Mouse (Mus musculus): ENCODE data around the gene Chkb. TPM values are rescaled to one million over a fixed set of nuclear protein-coding genes. Genes with fewer than 3 reads are reported as not detected.

Chkb gene
- polyA plus RNA-seq, 1 experiment, result 115 TPM

DNA sequence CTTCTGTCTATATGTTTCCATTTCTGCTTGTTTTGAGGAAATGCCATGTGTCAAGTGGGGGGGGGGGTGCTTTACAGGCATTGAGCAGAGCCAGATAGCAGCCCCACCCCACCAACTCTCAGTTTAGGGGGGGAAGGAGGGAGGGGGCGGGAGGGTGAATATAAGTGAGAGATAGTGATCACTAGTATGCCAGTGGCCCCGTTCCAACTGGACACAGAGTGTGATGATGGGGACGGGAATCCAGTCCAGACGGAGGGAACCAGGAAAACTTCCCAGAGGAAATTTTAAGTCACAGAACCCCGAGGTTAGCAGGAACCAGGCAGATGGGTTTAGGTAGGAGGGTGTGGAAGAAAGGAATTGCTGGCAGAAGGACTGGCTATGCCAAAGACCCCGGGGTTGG, 25.9 kb upstream of the Chkb start:
- no peak overlapping the region for H3K27ac ChIP-seq (ENCODE audit: insufficient read depth, low read depth, low read length)
- TF ChIP-seq CTCF (IDR thresholded peaks at IDR 0.05; ENCODE audit: low read depth, low read length) (no peak), POLR2A (IDR thresholded peaks at IDR 0.05; ENCODE audit: borderline replicate concordance, low read depth, low read length) (no peak)

DNA sequence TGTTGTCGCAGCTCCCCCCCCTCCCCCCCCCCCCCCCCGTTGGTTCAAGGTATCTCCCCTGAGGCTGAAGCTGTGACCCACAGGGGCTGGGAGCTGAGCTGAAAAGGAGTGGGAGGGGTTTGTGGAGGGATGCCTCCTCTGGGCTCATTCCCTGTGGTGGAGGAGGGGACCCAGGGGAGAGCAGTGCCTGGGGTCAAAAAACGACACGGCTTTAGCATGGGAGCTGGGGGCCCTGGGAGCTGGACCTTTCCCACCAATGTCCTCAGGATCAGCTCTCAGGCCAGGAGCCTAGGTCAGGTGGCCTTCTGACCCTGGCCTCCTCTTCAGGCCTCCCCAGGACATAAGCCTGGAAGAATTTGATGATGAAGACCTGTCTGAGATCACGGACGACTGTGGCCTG, 25.1 kb upstream of the Chkb start:
- H3K4me1 ChIP-seq (ENCODE audit: control insufficient read depth, insufficient read depth, low read length), result no peaks in the 10 kb centered on the region
- TF ChIP-seq CTCF (IDR thresholded peaks at IDR 0.05; ENCODE audit: low read depth, low read length) (no peak), POLR2A (IDR thresholded peaks at IDR 0.05; ENCODE audit: borderline replicate concordance, low read depth, low read length) (no peak)

More for the DNA sequence above, 25.9 kb upstream of the Chkb start:
- no peak overlapping the region for H3K4me3 ChIP-seq (ENCODE audit: insufficient read depth, low read length)
- H3K4me1 ChIP-seq (ENCODE audit: control insufficient read depth, insufficient read depth, low read length), result no peaks in the 10 kb centered on the region

GRCm38 (mm10) chr15:89453865-89454478, 24.3 kb upstream of the Chkb start, which contains the start of gene Mapk8ip2:
Gene Mapk8ip2 (plus strand): TSS chr15:89453913.
- peak within 1 kb of the TSS; percentile 43 for H3K4me3 ChIP-seq (ENCODE audit: insufficient read depth, low read length)
- no peaks in the 10 kb centered on the region for H3K4me1 ChIP-seq (ENCODE audit: control insufficient read depth, insufficient read depth, low read length)
- TF ChIP-seq POLR2A (IDR thresholded peaks at IDR 0.05; ENCODE audit: borderline replicate concordance, low read depth, low read length) (no peak), CTCF (IDR thresholded peaks at IDR 0.05; ENCODE audit: low read depth, low read length) (no peak)
- H3K27ac ChIP-seq (ENCODE audit: insufficient read depth, low read depth, low read length), result no peak within 1 kb of the TSS

More for the DNA sequence above, 25.1 kb upstream of the Chkb start:
- H3K27ac ChIP-seq (ENCODE audit: insufficient read depth, low read depth, low read length), result no peak overlapping the region
- H3K4me3 ChIP-seq (ENCODE audit: insufficient read depth, low read length), result no peak overlapping the region

- Histone ChIP-seq H3K4me3 (ENCODE audit: insufficient read depth, low read length) (no peak overlapping the region), H3K4me1 (ENCODE audit: control insufficient read depth, insufficient read depth, low read length) (no peaks in the 10 kb centered on the region), H3K27ac (ENCODE audit: insufficient read depth, low read depth, low read length) (no peak overlapping the region)
- TF ChIP-seq POLR2A (IDR thresholded peaks at IDR 0.05; ENCODE audit: borderline replicate concordance, low read depth, low read length) (no peak), CTCF (IDR thresholded peaks at IDR 0.05; ENCODE audit: low read depth, low read length) (no peak)
Observed at GRCm38 (mm10) chr15:89452906-89453864, 23.5 kb upstream of the Chkb start.

DNA sequence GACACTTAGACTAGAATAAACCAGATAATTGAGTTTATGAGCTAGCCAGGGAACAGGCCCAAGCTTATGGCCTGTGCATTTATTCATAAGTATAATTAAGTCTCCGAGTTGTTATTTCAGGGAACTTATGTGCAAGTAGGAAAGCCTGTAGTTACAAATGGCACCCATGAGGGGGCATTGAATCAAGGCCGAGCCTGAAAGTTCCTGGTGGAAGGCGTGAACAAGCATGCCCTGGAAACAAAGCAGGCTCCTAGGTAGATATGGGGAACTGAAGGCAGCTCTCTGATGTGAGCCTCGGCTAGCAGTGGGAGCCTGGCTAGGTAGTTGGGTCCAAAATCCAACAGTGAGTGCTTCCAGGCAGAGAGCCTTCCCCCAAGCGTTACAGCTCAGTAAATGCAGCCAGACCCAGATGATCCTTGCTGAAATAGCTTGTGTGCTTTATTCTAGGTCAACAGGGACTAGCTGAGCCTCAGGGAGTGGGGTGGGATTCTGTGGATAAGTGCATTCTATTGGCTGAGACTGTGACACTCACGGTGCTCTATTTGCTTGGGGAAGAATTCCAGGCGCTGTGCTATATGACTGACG, 12.9 kb upstream of the Chkb start:
- no peak overlapping the region for H3K4me3 ChIP-seq (ENCODE audit: insufficient read depth, low read length)
- H3K27ac ChIP-seq (ENCODE audit: insufficient read depth, low read depth, low read length), result no peak overlapping the region
- H3K4me1 ChIP-seq (ENCODE audit: control insufficient read depth, insufficient read depth, low read length), result no peaks in the 10 kb centered on the region
- TF ChIP-seq CTCF (IDR thresholded peaks at IDR 0.05; ENCODE audit: low read depth, low read length), result no peak
- no peak for TF ChIP-seq POLR2A (IDR thresholded peaks at IDR 0.05; ENCODE audit: borderline replicate concordance, low read depth, low read length)

- no peak for TF ChIP-seq POLR2A (IDR thresholded peaks at IDR 0.05; ENCODE audit: borderline replicate concordance, low read depth, low read length)
- no peak for TF ChIP-seq CTCF (IDR thresholded peaks at IDR 0.05; ENCODE audit: low read depth, low read length)
- Histone ChIP-seq H3K27ac (ENCODE audit: insufficient read depth, low read depth, low read length) (no peak overlapping the region), H3K4me1 (ENCODE audit: control insufficient read depth, insufficient read depth, low read length) (peaks cover 7% of the 10 kb centered on the region), H3K4me3 (ENCODE audit: insufficient read depth, low read length) (no peak overlapping the region)
Observed at GRCm38 (mm10) chr15:89435878-89436277, 6.2 kb upstream of the Chkb start.

DNA sequence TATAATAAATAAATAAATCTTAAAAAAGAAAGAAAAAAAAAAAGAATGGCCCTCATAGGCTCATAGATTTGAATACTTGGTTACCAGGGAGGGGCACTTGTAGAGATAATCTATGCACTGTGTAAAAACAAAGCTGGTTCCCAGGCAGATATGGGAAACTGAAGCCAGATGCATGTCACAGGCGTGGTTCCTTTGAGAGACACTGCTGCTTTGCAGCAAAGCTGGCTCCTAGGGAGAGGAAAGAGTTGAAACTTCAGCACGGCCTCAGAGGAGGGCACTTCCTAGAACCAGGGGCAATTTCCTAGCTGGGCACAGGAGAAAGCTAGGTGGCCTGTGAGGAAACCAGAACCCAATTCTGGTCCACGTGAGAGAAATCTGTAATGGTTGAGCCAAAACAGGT, 4.4 kb upstream of the Chkb start:
- Histone ChIP-seq H3K27ac (ENCODE audit: insufficient read depth, low read depth, low read length) (no peak overlapping the region), H3K4me1 (ENCODE audit: control insufficient read depth, insufficient read depth, low read length) (peaks cover 9% of the 10 kb centered on the region), H3K4me3 (ENCODE audit: insufficient read depth, low read length) (no peak overlapping the region)
- no peak for TF ChIP-seq POLR2A (IDR thresholded peaks at IDR 0.05; ENCODE audit: borderline replicate concordance, low read depth, low read length)
- no peak for TF ChIP-seq CTCF (IDR thresholded peaks at IDR 0.05; ENCODE audit: low read depth, low read length)

DNA sequence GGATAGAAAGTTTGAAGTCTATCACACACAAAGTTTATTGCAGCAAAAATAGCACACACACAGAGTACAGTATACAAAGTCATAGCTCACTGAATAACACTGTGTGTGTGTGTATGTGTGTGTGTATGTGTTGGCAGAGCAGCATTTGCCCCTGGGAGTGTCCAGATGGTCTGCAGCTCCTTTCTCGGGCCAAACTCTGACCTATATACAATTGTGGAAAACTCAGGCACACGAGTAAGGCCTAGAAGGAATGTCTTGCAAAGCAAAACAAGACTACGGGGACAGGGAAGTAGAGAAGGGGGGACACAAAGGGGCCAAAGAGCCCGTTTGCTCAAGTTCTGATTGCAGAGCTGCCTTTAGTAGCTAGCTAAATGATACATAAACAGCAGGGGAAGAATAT, 3.2 kb upstream of the Chkb start:
- Histone ChIP-seq H3K4me3 (ENCODE audit: insufficient read depth, low read length) (no peak overlapping the region), H3K27ac (ENCODE audit: insufficient read depth, low read depth, low read length) (no peak overlapping the region), H3K4me1 (ENCODE audit: control insufficient read depth, insufficient read depth, low read length) (peaks cover 12% of the 10 kb centered on the region)
- TF ChIP-seq CTCF (IDR thresholded peaks at IDR 0.05; ENCODE audit: low read depth, low read length) (no peak), POLR2A (IDR thresholded peaks at IDR 0.05; ENCODE audit: borderline replicate concordance, low read depth, low read length) (no peak)

- Histone ChIP-seq H3K27ac (ENCODE audit: insufficient read depth, low read depth, low read length) (no peak overlapping the region), H3K4me1 (ENCODE audit: control insufficient read depth, insufficient read depth, low read length) (peaks cover 24% of the 10 kb centered on the region), H3K4me3 (ENCODE audit: insufficient read depth, low read length) (no peak overlapping the region)
- TF ChIP-seq CTCF (IDR thresholded peaks at IDR 0.05; ENCODE audit: low read depth, low read length) (no peak), POLR2A (IDR thresholded peaks at IDR 0.05; ENCODE audit: borderline replicate concordance, low read depth, low read length) (no peak)
Observed at GRCm38 (mm10) chr15:89431806-89432205, 2.1 kb upstream of the Chkb start.
